Mouse (Mus musculus): ENCODE measurements at regions not wholly inside any gene's neighbourhood (a gene's known extent, or its start where the extent isn't known, plus 50 kb on each side); places are given as distances from the start of the nearest gene placed in this dataset.

- no peak for TF ChIP-seq CTCF (IDR thresholded peaks at IDR 0.05; ENCODE audit: insufficient read depth, low read depth, low read length)
- TF ChIP-seq POLR2A (IDR thresholded peaks at IDR 0.05; ENCODE audit: insufficient read depth, low read depth, low read length): no peak
Observed at GRCm38 (mm10) chr5:119410966-119411365, 259.5 kb upstream of the Tbx3 start.
